Mouse (Mus musculus) heart, adult 9 months (tissue): Measurements from ENCODE around the gene Erc1.

Source experiments
- DNase-seq, 2 experiments: peaks; one replicate each; pipeline ENCODE4 v3.0.0; 2022; ENCODE audit warnings: low spot score in 2 of 2

The Erc1 gene

GRCm38 (mm10) chr6:119595440-119595839, 252.5 kb downstream of the Erc1 start:
- DNase-seq = peak; percentile 42 to 69

DNA sequence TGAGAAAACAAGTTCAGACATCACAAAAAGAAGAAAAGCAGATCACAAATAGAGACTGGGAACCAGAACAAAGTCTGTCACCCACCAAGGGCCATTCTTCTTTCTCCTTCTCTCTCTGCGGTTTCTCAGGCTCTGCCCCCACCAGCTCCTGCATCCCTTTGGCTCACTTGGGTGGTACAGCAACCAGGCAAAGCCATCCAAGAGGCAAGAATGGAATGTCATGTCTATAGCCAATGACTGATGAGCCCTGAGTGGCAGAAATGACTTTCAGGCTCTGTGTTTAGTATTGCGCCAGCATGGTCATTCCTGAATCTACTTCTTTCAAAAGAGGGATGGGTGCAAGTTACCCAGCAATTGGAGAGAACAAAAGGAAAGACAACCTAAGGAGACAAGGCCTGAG, 257.1 kb downstream of the Erc1 start:
- no peak for DNase-seq

GRCm38 (mm10) chr6:119587897-119588296, 260.1 kb downstream of the Erc1 start:
- no peak for DNase-seq

DNA sequence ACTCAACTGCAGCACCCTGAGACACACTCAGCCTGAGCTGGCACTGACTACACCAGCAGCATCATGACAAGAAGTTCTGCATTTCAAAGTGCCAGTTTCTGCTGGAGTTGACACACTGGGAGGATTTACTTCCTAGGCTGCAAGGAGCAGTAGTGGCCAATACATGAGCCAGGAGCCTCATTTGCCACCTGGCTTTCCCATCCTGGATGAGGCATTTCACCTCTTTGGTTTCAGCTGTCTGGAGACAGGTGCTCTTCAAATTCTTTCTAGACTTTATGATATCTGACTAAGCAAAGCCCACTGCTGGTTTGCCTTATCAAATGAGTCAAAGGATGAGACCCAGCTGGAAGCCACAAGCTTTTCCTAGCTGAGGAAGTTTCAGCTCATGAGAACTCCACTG, 260.5 kb downstream of the Erc1 start:
- no peak for DNase-seq

GRCm38 (mm10) chr6:119585652-119586375, 262.2 kb downstream of the Erc1 start:
- peak; percentile 44 to 50 for DNase-seq

- no peak for DNase-seq
Measured at GRCm38 (mm10) chr6:119584061-119584460, 263.9 kb downstream of the Erc1 start.

- no peak for DNase-seq
Measured at GRCm38 (mm10) chr6:119583165-119583564, 264.8 kb downstream of the Erc1 start.

GRCm38 (mm10) chr6:119576706-119577105, 271.3 kb downstream of the Erc1 start:
- DNase-seq = no peak

GRCm38 (mm10) chr6:119575331-119575730, 272.6 kb downstream of the Erc1 start:
- no peak for DNase-seq

DNA sequence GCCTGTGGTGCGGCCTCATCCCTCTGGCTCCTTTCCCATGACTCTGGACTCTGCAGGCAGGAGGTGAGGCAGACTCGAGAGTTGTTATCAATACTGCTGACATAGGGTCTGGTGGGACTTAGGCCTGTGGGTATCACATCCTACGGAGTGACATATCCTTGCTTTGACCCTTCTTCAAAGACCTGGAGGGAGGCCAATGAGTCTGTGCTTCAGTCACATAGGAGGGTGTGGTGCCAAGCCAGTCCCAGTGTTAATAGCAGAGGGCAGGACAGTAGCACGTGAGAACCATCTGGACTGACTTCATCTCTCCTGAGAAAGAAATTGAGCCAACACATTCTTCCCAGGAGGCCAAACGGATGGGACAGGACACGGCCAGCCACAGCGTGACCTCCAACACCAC, 275.7 kb downstream of the Erc1 start:
- DNase-seq = peak; percentile 40 to 44

DNA sequence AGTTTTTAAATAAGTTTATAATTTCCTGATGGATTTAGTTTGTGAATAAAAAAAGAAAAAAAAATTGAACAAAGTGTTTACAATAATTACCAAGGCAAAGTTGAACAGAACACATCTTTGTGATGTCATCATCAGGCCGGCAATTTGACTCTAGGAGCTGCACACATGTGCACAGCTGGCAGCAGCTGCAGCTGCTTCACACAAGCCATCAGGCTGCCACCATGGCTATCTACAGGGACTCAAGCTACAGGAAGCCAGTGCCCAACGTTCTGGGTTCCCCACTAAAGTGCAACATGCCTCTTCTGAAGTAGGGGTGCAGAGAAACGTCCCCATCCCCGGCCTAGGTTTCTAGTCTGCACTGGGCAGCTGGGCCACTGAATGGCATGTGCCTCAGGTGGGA, 277.2 kb downstream of the Erc1 start:
- DNase-seq = no peak

- no peak for DNase-seq
Measured at GRCm38 (mm10) chr6:119568339-119568738, 279.6 kb downstream of the Erc1 start.

GRCm38 (mm10) chr6:119565451-119566379, 282.3 kb downstream of the Erc1 start:
- DNase-seq = peak in 1 of 2 experiments; percentile 24

DNA sequence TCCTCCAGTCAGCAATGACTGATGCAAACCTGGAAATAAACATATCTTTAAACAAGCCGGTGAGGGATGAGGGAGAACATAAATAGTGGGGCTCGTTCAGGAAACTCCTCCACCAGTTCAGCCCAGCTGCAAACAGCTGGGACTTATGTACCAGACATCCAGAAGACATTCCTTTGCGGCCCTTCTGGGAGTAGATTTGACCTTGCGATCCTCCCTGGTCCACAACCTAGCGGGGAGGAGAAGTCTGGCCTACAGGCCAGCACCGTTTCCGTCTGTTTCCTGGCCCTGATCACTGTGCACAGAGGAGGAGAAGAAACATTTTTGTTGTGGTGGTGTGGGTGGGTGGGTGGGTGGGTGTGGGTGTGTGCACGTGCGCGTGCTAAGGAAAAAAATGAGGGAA, 285.4 kb downstream of the Erc1 start:
- no peak for DNase-seq

GRCm38 (mm10) chr6:119558855-119559254, 289.1 kb downstream of the Erc1 start:
- DNase-seq = no peak

GRCm38 (mm10) chr6:119554439-119554838, 293.5 kb downstream of the Erc1 start:
- DNase-seq = no peak

- DNase-seq = peak in 1 of 2 experiments; percentile 10
Measured at GRCm38 (mm10) chr6:119544518-119544864, 303.5 kb downstream of the Erc1 start.

GRCm38 (mm10) chr6:119543803-119544517, 304.0 kb downstream of the Erc1 start, which contains the start of gene Wnt5b:
Wnt5b (minus strand) TSS chr6:119544347.
- no peak for DNase-seq

DNA sequence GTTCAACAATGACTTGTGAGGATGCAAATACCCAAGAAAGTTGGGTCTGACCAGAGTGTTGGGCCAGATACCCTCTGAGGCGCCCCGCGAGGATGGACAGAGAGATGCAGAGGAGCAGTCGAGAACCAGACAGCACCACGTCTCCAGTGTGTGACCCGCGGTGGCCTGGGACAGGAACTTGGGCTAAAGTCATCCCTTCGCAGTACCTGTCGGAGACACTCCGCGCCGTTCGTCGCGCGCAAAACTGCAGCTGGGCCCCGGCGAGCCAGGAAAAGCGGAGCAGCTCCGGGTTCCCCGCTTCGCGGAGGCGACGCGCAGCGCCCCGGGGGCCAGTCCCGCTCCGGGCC, 304.5 kb downstream of the Erc1 start:
- DNase-seq = no peak

- no peak for DNase-seq
Measured at GRCm38 (mm10) chr6:119535867-119536266, 312.1 kb downstream of the Erc1 start.

GRCm38 (mm10) chr6:119533170-119533709, 314.7 kb downstream of the Erc1 start:
- DNase-seq = no peak

GRCm38 (mm10) chr6:119529659-119530058, 318.3 kb downstream of the Erc1 start:
- no peak for DNase-seq
